Mouse (Mus musculus): Measurements from ENCODE around the gene Adipor1. TPM values are rescaled to one million over a fixed set of nuclear protein-coding genes. Genes with fewer than 3 reads are reported as not detected.

Gene Adipor1
- polyA plus RNA-seq, 1 experiment = 59.7 TPM

DNA sequence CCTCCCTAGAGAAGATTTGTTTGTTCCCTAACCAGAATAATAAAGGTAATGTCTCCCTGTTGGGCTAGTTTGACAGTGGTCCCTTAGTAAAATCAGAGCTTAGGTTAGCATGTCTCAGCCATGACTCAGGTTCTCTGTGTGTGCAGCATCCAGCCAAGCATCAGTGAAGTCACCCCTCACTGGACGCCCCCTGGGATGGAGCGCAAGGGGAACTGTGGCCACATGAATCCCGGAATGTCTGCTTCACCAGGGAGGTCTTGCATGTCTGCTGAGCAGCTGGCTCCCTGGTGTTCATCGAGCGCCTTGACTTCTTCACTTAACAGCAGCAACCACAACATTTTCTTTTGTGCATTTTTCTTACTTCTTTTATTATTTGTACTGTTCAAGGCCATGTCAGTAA, 21.4 kb upstream of the Adipor1 start:
- Histone ChIP-seq H3K4me1 (ENCODE audit: control insufficient read depth, insufficient read depth, low read length) (no peaks in the 10 kb centered on the region), H3K27ac (ENCODE audit: insufficient read depth, low read length) (no peak overlapping the region), H3K4me3 (ENCODE audit: insufficient read depth, low read length) (no peak overlapping the region)
- no peak for TF ChIP-seq POLR2A (IDR thresholded peaks at IDR 0.05; ENCODE audit: extremely low read depth, insufficient read depth, low read length)
- TF ChIP-seq CTCF (IDR thresholded peaks at IDR 0.05; ENCODE audit: extremely low read depth, insufficient read depth, low read length) = no peak

DNA sequence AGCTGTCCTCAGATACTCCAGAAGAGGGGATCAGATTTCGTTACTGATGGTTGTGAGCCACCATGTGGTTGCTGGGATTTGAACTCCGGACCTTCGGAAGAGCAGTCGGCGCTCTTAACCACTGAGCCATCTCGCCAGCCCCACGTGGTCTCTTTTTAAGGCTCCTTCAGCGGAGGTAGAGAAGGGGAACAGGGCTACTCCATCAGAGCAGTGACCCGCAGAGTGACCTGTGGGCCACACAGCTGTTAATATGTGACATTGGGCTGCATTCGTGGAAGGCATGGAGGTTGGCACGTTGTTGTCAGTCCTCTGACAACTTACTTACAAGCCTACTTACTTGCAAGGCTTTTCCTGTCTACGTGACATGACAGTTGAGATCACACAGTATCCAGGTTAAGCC, 17.0 kb upstream of the Adipor1 start:
- TF ChIP-seq POLR2A (IDR thresholded peaks at IDR 0.05; ENCODE audit: extremely low read depth, insufficient read depth, low read length) = no peak
- no peak for TF ChIP-seq CTCF (IDR thresholded peaks at IDR 0.05; ENCODE audit: extremely low read depth, insufficient read depth, low read length)
- Histone ChIP-seq H3K4me3 (ENCODE audit: insufficient read depth, low read length) (no peak overlapping the region), H3K27ac (ENCODE audit: insufficient read depth, low read length) (no peak overlapping the region), H3K4me1 (ENCODE audit: control insufficient read depth, insufficient read depth, low read length) (no peaks in the 10 kb centered on the region)

DNA sequence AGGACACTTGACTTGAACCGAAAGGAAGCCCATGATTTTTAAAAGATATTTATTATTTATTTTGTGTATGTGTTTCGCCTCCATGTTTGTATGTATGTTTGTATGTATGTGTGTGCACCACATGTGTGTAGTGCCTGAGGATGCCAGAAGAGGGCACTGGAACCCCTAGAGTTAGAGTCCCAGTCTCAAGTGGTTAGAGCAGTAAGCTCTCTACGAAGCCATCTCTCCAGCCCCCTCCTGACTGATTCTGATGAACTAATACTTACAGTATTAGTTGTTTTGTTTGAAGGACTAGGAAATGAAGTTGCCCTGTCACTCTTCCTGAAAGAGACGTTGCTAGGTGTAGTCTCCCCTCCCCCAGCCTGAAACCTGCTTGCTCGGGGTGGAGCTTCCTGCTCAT, 15.4 kb upstream of the Adipor1 start:
- Histone ChIP-seq H3K27ac (ENCODE audit: insufficient read depth, low read length) (no peak overlapping the region), H3K4me3 (ENCODE audit: insufficient read depth, low read length) (no peak overlapping the region), H3K4me1 (ENCODE audit: control insufficient read depth, insufficient read depth, low read length) (no peaks in the 10 kb centered on the region)
- TF ChIP-seq CTCF (IDR thresholded peaks at IDR 0.05; ENCODE audit: extremely low read depth, insufficient read depth, low read length) (no peak), POLR2A (IDR thresholded peaks at IDR 0.05; ENCODE audit: extremely low read depth, insufficient read depth, low read length) (no peak)

DNA sequence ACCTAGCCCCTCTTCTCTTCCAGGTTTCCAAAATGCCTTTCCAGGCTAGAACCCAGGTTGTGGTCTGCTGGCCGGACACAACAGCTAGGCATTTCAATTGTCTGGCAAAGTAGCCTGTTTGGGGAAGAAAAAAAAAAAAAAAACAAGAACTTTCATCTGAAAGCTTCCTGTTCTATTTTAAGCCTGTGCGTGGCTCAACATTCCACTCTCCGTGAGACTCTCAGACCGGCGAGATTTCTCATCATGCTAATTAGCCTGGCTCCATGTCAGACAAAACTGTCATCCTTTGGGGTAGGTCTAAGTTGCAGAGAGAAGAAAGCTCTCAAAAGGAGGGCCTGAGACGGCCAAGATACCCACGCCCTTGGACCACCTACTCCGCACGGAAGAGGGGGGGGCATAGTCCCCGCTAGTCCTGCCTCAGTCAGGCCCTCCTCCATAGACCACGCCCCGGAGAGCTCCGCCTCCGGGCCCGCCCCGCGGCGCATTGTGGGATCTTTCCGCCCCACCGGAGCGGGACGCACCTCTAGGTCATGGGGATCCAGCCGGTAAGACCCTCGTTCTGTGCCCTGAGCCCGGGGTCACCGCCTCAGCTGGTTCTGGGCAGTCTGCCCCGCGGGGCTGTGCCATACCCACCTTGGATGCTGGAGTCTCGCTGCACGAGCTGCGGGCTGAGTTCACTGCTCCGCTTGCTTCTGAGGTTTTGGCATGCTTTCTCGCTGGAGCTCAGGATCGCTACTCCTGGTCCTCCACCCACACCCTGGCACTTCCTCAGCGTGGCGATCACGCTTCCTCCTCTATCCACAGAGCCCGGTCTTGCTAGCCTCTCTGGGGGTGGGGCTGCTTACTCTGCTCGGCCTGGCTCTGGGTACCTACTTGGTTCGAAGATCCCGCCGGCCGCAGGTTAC, 9.4 kb upstream of the Adipor1 start, which contains the start of gene Cyb5r1:
TSS of gene Cyb5r1 (plus strand) at position 51 of the 905 bp plus-strand sequence.
- Histone ChIP-seq H3K4me3 (ENCODE audit: insufficient read depth, low read length) (peak within 1 kb of the TSS; percentile 69), H3K27ac (ENCODE audit: insufficient read depth, low read length) (no peak within 1 kb of the TSS), H3K4me1 (ENCODE audit: control insufficient read depth, insufficient read depth, low read length) (no peaks in the 10 kb centered on the region)
- TF ChIP-seq POLR2A (IDR thresholded peaks at IDR 0.05; ENCODE audit: extremely low read depth, insufficient read depth, low read length) (0 out of 2 replicates have a peak, but pooled peaks have one; percentile 20), CTCF (IDR thresholded peaks at IDR 0.05; ENCODE audit: extremely low read depth, insufficient read depth, low read length) (no peak)

DNA sequence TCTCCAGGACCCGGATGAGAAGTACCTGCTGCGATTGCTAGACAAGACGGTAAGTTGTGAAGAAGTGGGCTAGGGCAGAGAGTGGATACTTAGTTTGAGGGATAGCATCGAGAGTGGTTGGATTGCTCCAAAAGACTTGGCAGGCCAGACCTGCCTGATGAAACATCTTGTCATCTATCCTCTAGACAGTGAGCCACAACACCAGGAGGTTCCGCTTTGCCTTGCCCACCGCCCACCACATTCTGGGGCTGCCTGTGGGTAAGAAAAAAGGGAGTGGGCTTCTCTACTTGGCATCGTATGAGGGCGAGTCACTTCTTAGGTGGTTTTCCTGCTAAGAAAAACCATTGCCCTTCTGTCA, 8.8 kb upstream of the Adipor1 start:
- Histone ChIP-seq H3K4me1 (ENCODE audit: control insufficient read depth, insufficient read depth, low read length) (no peaks in the 10 kb centered on the region), H3K27ac (ENCODE audit: insufficient read depth, low read length) (no peak overlapping the region)

DNA sequence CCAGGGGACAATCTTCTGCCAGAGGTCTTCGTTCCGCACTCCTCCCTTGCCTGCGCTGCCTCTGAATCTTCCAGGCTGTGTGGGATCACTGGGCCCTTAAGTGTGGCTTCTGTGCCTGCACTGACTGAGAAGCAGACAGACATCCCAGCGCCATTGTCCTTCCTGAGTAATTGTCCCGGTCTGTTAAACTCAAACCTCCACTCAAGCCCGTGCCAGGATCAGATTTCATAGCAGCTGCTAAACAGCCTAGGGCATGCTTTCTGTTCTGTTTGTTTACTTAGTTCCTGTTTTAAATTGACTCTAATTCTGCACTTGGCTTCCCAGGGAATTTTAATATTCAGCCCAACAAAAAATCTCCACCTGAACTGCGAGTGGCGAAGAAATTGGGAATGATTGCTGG, 7.1 kb upstream of the Adipor1 start:
- Histone ChIP-seq H3K4me1 (ENCODE audit: control insufficient read depth, insufficient read depth, low read length) (no peaks in the 10 kb centered on the region), H3K4me3 (ENCODE audit: insufficient read depth, low read length) (no peak overlapping the region), H3K27ac (ENCODE audit: insufficient read depth, low read length) (no peak overlapping the region)
- no peak for TF ChIP-seq CTCF (IDR thresholded peaks at IDR 0.05; ENCODE audit: extremely low read depth, insufficient read depth, low read length)

More for the DNA sequence above, 8.8 kb upstream of the Adipor1 start:
- H3K4me3 ChIP-seq (ENCODE audit: insufficient read depth, low read length) = peak overlapping the region; percentile 69
- TF ChIP-seq CTCF (IDR thresholded peaks at IDR 0.05; ENCODE audit: extremely low read depth, insufficient read depth, low read length) (no peak), POLR2A (IDR thresholded peaks at IDR 0.05; ENCODE audit: extremely low read depth, insufficient read depth, low read length) (no peak)

DNA sequence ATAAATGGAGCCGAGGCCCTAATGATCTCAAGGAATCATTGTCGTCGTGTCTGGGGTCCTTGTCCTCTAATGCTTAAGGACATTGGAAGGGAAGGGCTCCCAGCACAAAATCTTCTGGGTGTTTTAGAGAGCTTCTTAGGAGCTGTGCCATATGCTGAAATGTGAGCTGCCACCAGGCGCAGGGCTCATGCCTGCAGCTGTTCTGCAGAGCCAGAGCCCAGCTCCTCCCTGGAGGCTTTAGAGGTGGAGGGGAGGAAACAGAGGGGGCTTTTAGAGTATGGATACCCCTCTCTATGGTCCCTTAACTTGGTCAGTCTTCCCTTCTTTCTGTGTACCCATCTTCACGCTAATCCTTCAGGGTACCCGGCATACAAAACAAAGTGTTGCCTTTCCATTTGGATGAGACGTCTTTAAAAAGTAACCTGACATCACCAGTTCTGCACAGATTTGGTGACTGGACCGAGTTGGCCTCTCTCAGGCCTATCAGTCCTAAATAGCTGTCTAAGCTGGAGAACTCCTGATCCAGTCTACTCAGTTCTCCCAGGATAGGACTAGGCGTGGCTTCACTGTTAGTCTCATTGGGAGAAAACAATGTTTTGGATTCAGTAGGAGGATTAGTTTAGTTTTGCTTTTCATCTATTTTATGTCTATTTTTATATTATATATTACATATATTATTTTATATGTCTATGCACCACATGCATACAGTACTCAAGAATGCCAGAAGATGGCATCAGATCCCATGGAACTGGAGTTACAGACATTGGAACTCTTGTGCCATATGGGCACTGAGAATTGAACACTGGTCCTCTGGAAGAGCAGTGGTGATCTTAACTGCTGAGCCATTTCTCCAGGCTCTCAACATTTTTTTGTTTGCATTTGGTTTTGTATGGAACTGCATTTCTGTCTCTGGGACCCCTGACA, 3.2 kb upstream of the Adipor1 start:
- Histone ChIP-seq H3K4me3 (ENCODE audit: insufficient read depth, low read length) (no peak overlapping the region), H3K4me1 (ENCODE audit: control insufficient read depth, insufficient read depth, low read length) (peaks cover 2% of the 10 kb centered on the region; the same call in 1 of the 2 replicates), H3K27ac (ENCODE audit: insufficient read depth, low read length) (no peak overlapping the region)
- TF ChIP-seq CTCF (IDR thresholded peaks at IDR 0.05; ENCODE audit: extremely low read depth, insufficient read depth, low read length) (no peak), POLR2A (IDR thresholded peaks at IDR 0.05; ENCODE audit: extremely low read depth, insufficient read depth, low read length) (no peak)

DNA sequence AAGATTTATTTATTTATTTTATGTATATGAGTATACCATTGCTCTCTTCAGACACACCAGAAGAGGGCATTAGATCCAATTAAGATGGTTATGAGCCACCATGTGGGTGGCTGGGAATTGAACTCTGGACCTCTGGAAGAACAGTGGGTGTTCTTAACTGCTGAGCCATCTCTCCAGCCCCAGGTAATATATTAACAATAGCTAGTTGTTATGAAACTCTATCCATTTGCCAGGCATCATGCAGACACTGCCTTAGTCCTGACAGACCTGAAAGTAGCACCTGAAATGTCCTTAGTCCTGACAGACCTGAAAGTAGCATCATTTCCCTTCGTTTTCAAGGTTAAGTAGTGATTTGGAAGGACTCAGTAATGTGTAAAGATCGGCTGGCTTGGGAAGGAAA, 1.1 kb upstream of the Adipor1 start:
- TF ChIP-seq POLR2A (IDR thresholded peaks at IDR 0.05; ENCODE audit: extremely low read depth, insufficient read depth, low read length) = no peak
- TF ChIP-seq CTCF (IDR thresholded peaks at IDR 0.05; ENCODE audit: extremely low read depth, insufficient read depth, low read length) = no peak
- no peak overlapping the region for H3K4me3 ChIP-seq (ENCODE audit: insufficient read depth, low read length)
- no peak overlapping the region for H3K27ac ChIP-seq (ENCODE audit: insufficient read depth, low read length)
- H3K4me1 ChIP-seq (ENCODE audit: control insufficient read depth, insufficient read depth, low read length) = peaks cover 4% of the 10 kb centered on the region; the same call in 1 of the 2 replicates

DNA sequence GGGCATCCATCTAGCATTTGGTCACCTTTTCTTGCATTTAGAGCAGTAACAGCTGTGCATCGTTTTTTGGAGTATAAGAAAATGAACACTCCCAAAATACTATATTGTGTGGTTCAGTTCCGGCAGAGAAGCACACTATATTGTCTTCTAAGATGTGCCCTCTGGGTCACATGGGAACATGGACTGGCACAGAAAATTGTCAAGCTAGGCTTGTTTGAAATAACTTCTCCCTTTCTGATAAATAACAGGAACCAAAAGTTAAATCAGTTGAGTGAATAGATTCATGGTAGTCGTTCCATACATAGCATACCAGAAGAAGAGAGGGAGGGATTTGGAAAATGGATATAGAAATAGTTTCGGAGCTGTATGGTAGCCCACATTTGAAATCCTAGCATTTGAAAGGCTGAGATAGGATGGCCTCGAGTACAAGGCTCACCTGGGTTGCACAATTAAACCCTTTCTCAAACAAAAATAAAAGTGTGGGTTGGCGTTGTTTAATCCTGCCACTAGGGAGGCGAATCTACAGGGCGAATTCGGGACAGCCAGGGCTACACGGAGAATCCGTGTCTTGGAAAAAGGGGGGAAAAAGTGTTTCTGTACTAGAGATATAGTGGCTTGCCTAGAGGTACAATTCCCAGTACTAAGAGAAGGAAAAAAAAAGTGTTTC, 544 bp upstream of the Adipor1 start:
- Histone ChIP-seq H3K27ac (ENCODE audit: insufficient read depth, low read length) (0 out of 2 replicates have a peak overlapping the region, but pooled peaks have one; percentile 63), H3K4me1 (ENCODE audit: control insufficient read depth, insufficient read depth, low read length) (peaks cover 6% of the 10 kb centered on the region; the same call in 1 of the 2 replicates), H3K4me3 (ENCODE audit: insufficient read depth, low read length) (peak overlapping the region; percentile 99)
- TF ChIP-seq CTCF (IDR thresholded peaks at IDR 0.05; ENCODE audit: extremely low read depth, insufficient read depth, low read length) = no peak
- no peak for TF ChIP-seq POLR2A (IDR thresholded peaks at IDR 0.05; ENCODE audit: extremely low read depth, insufficient read depth, low read length)

Data from cortical plate, adult 2 months (tissue).